ENCODE assay signal across 12 mouse cellular contexts in the genomic region with DNA sequence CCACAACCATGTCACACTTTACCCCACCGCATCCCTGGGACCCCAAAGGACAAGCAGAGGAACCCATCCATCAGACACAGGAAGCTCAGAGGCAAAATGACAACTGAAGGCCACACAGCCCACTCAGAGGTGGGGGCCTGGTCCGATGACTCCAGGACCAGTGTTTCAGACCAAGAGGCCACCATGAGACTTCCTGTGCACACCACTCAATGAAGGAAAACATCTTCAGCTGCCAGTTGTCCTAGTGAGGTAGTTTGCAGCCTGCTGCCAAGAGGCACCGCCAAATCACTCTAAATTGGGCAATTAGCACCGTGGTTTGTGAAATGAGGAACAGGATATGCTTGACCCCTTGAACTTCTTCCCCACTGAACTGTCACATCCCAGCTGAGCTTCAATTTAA. TPM values are rescaled to one million over a fixed set of nuclear protein-coding genes. Genes with fewer than 3 reads are reported as not detected.
DNase-seq lines count a peak whose midpoint lies in the region; ATAC-seq lines count a peak whose summit lies in the region.
"Had no signal": no experiment of that assay in that cellular context is flagged by ENCODE, and none has a peak within 500 bp of the region (broad histone marks: within the 10 kb centered on the region; RNA-seq: fewer than 3 reads in every experiment).

No protein-coding gene starts in this region.

- H3K36me3 ChIP-seq in midbrain, embryonic 14.5 days (ENCODE audit: control insufficient read depth, insufficient read depth, low read length) = no peaks in the 10 kb centered on the region
- H3K36me3 ChIP-seq: hindbrain, embryonic 15.5 days had no signal

- no peaks in the 10 kb centered on the region for H3K9me3 ChIP-seq in midbrain, embryonic 14.5 days (ENCODE audit: control insufficient read depth, low read length)
- H3K9me3 ChIP-seq: hindbrain, embryonic 15.5 days had no signal

- H3K9ac ChIP-seq in midbrain, embryonic 14.5 days (replicated peaks; ENCODE audit: low read length) = no peak overlapping the region
- H3K9ac ChIP-seq: hindbrain, embryonic 15.5 days had no signal

- H3K4me3 ChIP-seq in midbrain, embryonic 14.5 days (replicated peaks; ENCODE audit: low read depth, low read length) = no peak overlapping the region
- H3K4me3 ChIP-seq: hindbrain, embryonic 15.5 days had no signal

- H3K4me1 ChIP-seq in midbrain, embryonic 14.5 days (ENCODE audit: control insufficient read depth, insufficient read depth, low read length) = no peaks in the 10 kb centered on the region

- ATAC-seq in hematopoietic stem cell, adult 5-6 weeks (replicated peaks in 1 of 2; ENCODE audit: insufficient read depth in 1 of 2, low FRiP score in 2 of 2, low TSS enrichment in 1 of 2, low read depth in 1 of 2, poor library complexity in 2 of 2, severe bottlenecking in 2 of 2) = peak; percentile 85 to 89
- no peak for ATAC-seq in midbrain, embryonic 14.5 days (ENCODE audit: low FRiP score, low TSS enrichment)
- ATAC-seq: forebrain, embryonic 16.5 days; midbrain, embryonic 16.5 days had no signal

- no peaks in the 10 kb centered on the region for H3K27me3 ChIP-seq in midbrain, embryonic 14.5 days (ENCODE audit: control insufficient read depth, insufficient read depth, low read length)
- H3K27me3 ChIP-seq: hindbrain, embryonic 15.5 days had no signal

- DNase-seq in heart, adult 9 months (ENCODE audit: low spot score in 2 of 2) = peak; percentile 25 to 52
- no peak for DNase-seq in heart, postnatal 4 days
- DNase-seq in B cell, adult 2 months = peak; percentile 34 to 44
- DNase-seq in lung, postnatal 10 days = peak; percentile 32
- no peak for DNase-seq in layer of hippocampus, adult 11-12 months (ENCODE audit: low spot score)
- DNase-seq in embryo, embryonic 11 days = no peak
- DNase-seq in midbrain, embryonic 14.5 days = no peak
- DNase-seq: thymus, postnatal 36 days had no signal

- WGBS in midbrain, embryonic 14.5 days = 72% methylated on average over 4 of the region's 4 CpGs

- H3K27ac ChIP-seq in midbrain, embryonic 14.5 days (replicated peaks; ENCODE audit: low read depth, low read length) = no peak overlapping the region
- H3K27ac ChIP-seq: hindbrain, embryonic 15.5 days had no signal

- no peak overlapping the region for H3K4me2 ChIP-seq in midbrain, embryonic 14.5 days (ENCODE audit: low read length)
- H3K4me2 ChIP-seq: hindbrain, embryonic 15.5 days had no signal

RNA-seq across cellular contexts. Expression of gene Chst15, which starts 41.7 kb away (rescaled TPM):
- total RNA-seq in heart, postnatal 4 days (2021) = 10 to 100 TPM; 12.5 to 12.7 TPM
- total RNA-seq in hematopoietic stem cell, adult 5-6 weeks (2017) = 14.7 and 14.9 TPM in 2 replicates
- 13.3 and 17.8 TPM in 2 replicates for polyA plus RNA-seq in midbrain, embryonic 14.5 days (2014; fragmentation: Nextera tagmentation; extraction: Ambion mirVana)

Comparison
In these comparisons a context has a peak if more than half of its experiments do, and no peak if none do; other contexts are left out.
1. DNase-seq: peak in heart, adult 9 months (2 of 2), B cell, adult 2 months (2 of 2) and lung, postnatal 10 days (single experiment); none in heart, postnatal 4 days (single experiment), layer of hippocampus, adult 11-12 months (single experiment), embryo, embryonic 11 days (single experiment) and midbrain, embryonic 14.5 days (single experiment).